Mouse (Mus musculus) heart, postnatal 25 days (tissue): ENCODE results near the gene Ajm1. TPM values are rescaled to one million over a fixed set of nuclear protein-coding genes. Genes with fewer than 3 reads are reported as not detected.
"Not testable (repeated sequence)": the region's sequence is repeated elsewhere in the genome, so short reads cannot be mapped to it uniquely, and the experiment has no call there.

Experiments
- DNase-seq: peaks from one replicate; pipeline ENCODE4 v3.0.0; 2022; ENCODE audit warnings: low spot score
- intact Hi-C: fragments of 180-260 bp; cut with DNase I; formaldehyde crosslinking; loops from one replicate; pipeline ENCODE4 v1.15.1; 2025
- total RNA-seq, 2 experiments: library from RNA; stranded (reverse); gene quantifications; 2 replicates each; pipeline ENCODE4 v1.2.3; 2021

Gene Ajm1
- total RNA-seq, 2 experiments from 2014 or later = 0.08 to 0.10 TPM

GRCm38 (mm10) chr2:25571221-25571620 is 10.3 kb downstream of the Ajm1 start:
- intact Hi-C loops = no loop called here
- DNase-seq = no peak

- intact Hi-C loops = no loop called here
- DNase-seq = no peak
Observed at GRCm38 (mm10) chr2:25569323-25569722, 12.2 kb downstream of the Ajm1 start.

GRCm38 (mm10) chr2:25568473-25569019 is 13.0 kb downstream of the Ajm1 start:
- DNase-seq = no peak
- intact Hi-C loops = no loop called here

- no peak for DNase-seq
- intact Hi-C loops = no loop called here
Observed at GRCm38 (mm10) chr2:25566558-25566957, 15.0 kb downstream of the Ajm1 start.

- intact Hi-C loops = no loop called here
- DNase-seq = no peak
Observed at GRCm38 (mm10) chr2:25565741-25566140, 15.8 kb downstream of the Ajm1 start.

GRCm38 (mm10) chr2:25561946-25562345 is 19.6 kb downstream of the Ajm1 start:
- DNase-seq = no peak
- intact Hi-C loops = no loop called here

GRCm38 (mm10) chr2:25560551-25560950 is 21.0 kb downstream of the Ajm1 start:
- no peak for DNase-seq
- intact Hi-C loops = no loop called here

GRCm38 (mm10) chr2:25558774-25559173 is 22.8 kb downstream of the Ajm1 start:
- intact Hi-C loops = no loop called here
- no peak for DNase-seq

GRCm38 (mm10) chr2:25557964-25558360 is 23.6 kb downstream of the Ajm1 start:
- no peak for DNase-seq
- intact Hi-C loops = no loop called here

- peak; percentile 93 for DNase-seq
- intact Hi-C loops = no loop called here
Observed at GRCm38 (mm10) chr2:25557221-25557963, 24.2 kb downstream of the Ajm1 start, which contains the start of gene Edf1. Gene Edf1 (plus strand): TSS chr2:25557847.

- intact Hi-C loops = no loop called here
- DNase-seq = no peak
Observed at GRCm38 (mm10) chr2:25556296-25556695, 25.3 kb downstream of the Ajm1 start.

GRCm38 (mm10) chr2:25555479-25555878 is 26.1 kb downstream of the Ajm1 start:
- DNase-seq, intact Hi-C loops: not testable (repeated sequence)

- intact Hi-C loops = loop anchor here (5.0 kb wide), 1 partner anchor 126 kb away; the partner anchor contains the start of gene Abca2
Observed at GRCm38 (mm10) chr2:25553171-25553786, 28.3 kb downstream of the Ajm1 start.

GRCm38 (mm10) chr2:25551186-25551585 is 30.4 kb downstream of the Ajm1 start:
- intact Hi-C loops = loop anchor here (2.0 to 5.0 kb wide), 2 partner anchors 40 to 124 kb away; partner anchors contain the start of gene Abca2
- DNase-seq = no peak

More at GRCm38 (mm10) chr2:25553171-25553786, 28.3 kb downstream of the Ajm1 start:
- not testable (repeated sequence) for DNase-seq

GRCm38 (mm10) chr2:25549021-25549991 is 32.3 kb downstream of the Ajm1 start:
- no peak for DNase-seq
- intact Hi-C loops = no loop called here

GRCm38 (mm10) chr2:25546811-25547491 is 34.6 kb downstream of the Ajm1 start, which contains the start of gene Traf2:
Gene Traf2 (minus strand): TSS chr2:25546940.
- intact Hi-C loops = no loop called here
- DNase-seq = peak; percentile 99

GRCm38 (mm10) chr2:25545996-25546810 is 35.4 kb downstream of the Ajm1 start:
- intact Hi-C loops = no loop called here
- no peak for DNase-seq

- intact Hi-C loops = no loop called here
- no peak for DNase-seq
Observed at GRCm38 (mm10) chr2:25541644-25542367, 39.8 kb downstream of the Ajm1 start.
